Mouse (Mus musculus): ENCODE results near the gene Trp63. TPM values are rescaled to one million over a fixed set of nuclear protein-coding genes. Genes with fewer than 3 reads are reported as not detected.

The Trp63 gene
- polyA plus RNA-seq, 1 experiment from 2014 or later = 0.21 TPM

- DNase-seq = peak; percentile 51
- Histone ChIP-seq H3K4me2 (ENCODE audit: low read length) (no peak overlapping the region), H3K27ac (replicated peaks; ENCODE audit: low read depth, low read length) (no peak overlapping the region), H3K36me3 (ENCODE audit: control insufficient read depth, insufficient read depth, low read length) (no peaks in the 10 kb centered on the region), H3K27me3 (ENCODE audit: control insufficient read depth, insufficient read depth, low read length) (no peaks in the 10 kb centered on the region), H3K4me1 (ENCODE audit: control insufficient read depth, insufficient read depth, low read length) (no peaks in the 10 kb centered on the region), H3K4me3 (replicated peaks; ENCODE audit: low read depth, low read length) (no peak overlapping the region), H3K9ac (replicated peaks; ENCODE audit: low read length) (no peak overlapping the region), H3K9me3 (ENCODE audit: control insufficient read depth, low read length) (no peaks in the 10 kb centered on the region)
- WGBS = 29% methylated on average over 5 of the region's 5 CpGs
- ATAC-seq (ENCODE audit: low FRiP score, low TSS enrichment) = peak; percentile 14; the same call in 1 of the 2 replicates
Measured at GRCm38 (mm10) chr16:25690612-25691011, 7.0 kb downstream of the Trp63 start.

GRCm38 (mm10) chr16:25701252-25701651 lies 17.7 kb downstream of the Trp63 start:
- Histone ChIP-seq H3K27me3 (ENCODE audit: control insufficient read depth, insufficient read depth, low read length) (no peaks in the 10 kb centered on the region), H3K9me3 (ENCODE audit: control insufficient read depth, low read length) (no peaks in the 10 kb centered on the region), H3K4me2 (ENCODE audit: low read length) (no peak overlapping the region), H3K27ac (replicated peaks; ENCODE audit: low read depth, low read length) (no peak overlapping the region), H3K9ac (replicated peaks; ENCODE audit: low read length) (no peak overlapping the region), H3K36me3 (ENCODE audit: control insufficient read depth, insufficient read depth, low read length) (no peaks in the 10 kb centered on the region), H3K4me1 (ENCODE audit: control insufficient read depth, insufficient read depth, low read length) (no peaks in the 10 kb centered on the region), H3K4me3 (replicated peaks; ENCODE audit: low read depth, low read length) (no peak overlapping the region)
- 92% methylated on average over 2 of the region's 2 CpGs for WGBS
- ATAC-seq (ENCODE audit: low FRiP score, low TSS enrichment) (no peak), DNase-seq (no peak)

- H3K9me3 ChIP-seq (ENCODE audit: control insufficient read depth, low read length) = no peaks in the 10 kb centered on the region
- H3K4me2 ChIP-seq (ENCODE audit: low read length) = no peak overlapping the region
- H3K4me3 ChIP-seq (replicated peaks; ENCODE audit: low read depth, low read length) = no peak overlapping the region
- ATAC-seq (ENCODE audit: low FRiP score, low TSS enrichment) (no peak), DNase-seq (no peak)
- H3K27me3 ChIP-seq (ENCODE audit: control insufficient read depth, insufficient read depth, low read length) = no peaks in the 10 kb centered on the region
- H3K9ac ChIP-seq (replicated peaks; ENCODE audit: low read length) = no peak overlapping the region
- no peaks in the 10 kb centered on the region for H3K4me1 ChIP-seq (ENCODE audit: control insufficient read depth, insufficient read depth, low read length)
- H3K27ac ChIP-seq (replicated peaks; ENCODE audit: low read depth, low read length) = no peak overlapping the region
- no peaks in the 10 kb centered on the region for H3K36me3 ChIP-seq (ENCODE audit: control insufficient read depth, insufficient read depth, low read length)
Measured at GRCm38 (mm10) chr16:25706260-25706659, 22.7 kb downstream of the Trp63 start.

DNA sequence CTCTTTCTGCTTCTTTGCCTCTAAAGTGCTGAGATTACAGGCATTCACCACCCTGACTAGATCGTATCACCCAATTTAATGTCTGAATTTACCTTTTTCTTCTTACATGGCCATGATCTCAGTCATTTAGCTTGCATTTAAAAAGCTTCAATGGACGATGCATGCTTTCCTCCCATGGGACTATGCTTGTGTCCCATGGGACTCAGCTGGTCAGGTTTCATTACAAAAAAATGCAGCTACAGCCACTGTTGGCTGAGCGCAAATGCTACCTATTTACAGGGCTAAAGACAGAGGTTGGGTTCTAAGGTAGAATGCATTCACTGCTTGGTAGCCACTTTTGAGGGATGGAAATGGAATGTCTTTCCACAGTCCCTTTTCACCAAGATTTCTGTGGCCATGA lies 32.2 kb downstream of the Trp63 start:
- H3K27ac ChIP-seq (replicated peaks; ENCODE audit: low read depth, low read length) = no peak overlapping the region
- no peaks in the 10 kb centered on the region for H3K36me3 ChIP-seq (ENCODE audit: control insufficient read depth, insufficient read depth, low read length)
- H3K9me3 ChIP-seq (ENCODE audit: control insufficient read depth, low read length) = no peaks in the 10 kb centered on the region
- no peak for ATAC-seq (ENCODE audit: low FRiP score, low TSS enrichment)
- no peak for DNase-seq
- H3K4me1 ChIP-seq (ENCODE audit: control insufficient read depth, insufficient read depth, low read length) = no peaks in the 10 kb centered on the region
- WGBS = 83% methylated on average over 3 of the region's 3 CpGs
- H3K4me3 ChIP-seq (replicated peaks; ENCODE audit: low read depth, low read length) = no peak overlapping the region
- H3K4me2 ChIP-seq (ENCODE audit: low read length) = no peak overlapping the region
- no peaks in the 10 kb centered on the region for H3K27me3 ChIP-seq (ENCODE audit: control insufficient read depth, insufficient read depth, low read length)
- H3K9ac ChIP-seq (replicated peaks; ENCODE audit: low read length) = no peak overlapping the region

- 83% methylated on average over 5 of the region's 5 CpGs for WGBS
- no peak overlapping the region for H3K4me3 ChIP-seq (replicated peaks; ENCODE audit: low read depth, low read length)
- no peak for ATAC-seq (ENCODE audit: low FRiP score, low TSS enrichment)
- DNase-seq = no peak
- H3K36me3 ChIP-seq (ENCODE audit: control insufficient read depth, insufficient read depth, low read length) = no peaks in the 10 kb centered on the region
- no peak overlapping the region for H3K27ac ChIP-seq (replicated peaks; ENCODE audit: low read depth, low read length)
- no peaks in the 10 kb centered on the region for H3K27me3 ChIP-seq (ENCODE audit: control insufficient read depth, insufficient read depth, low read length)
- no peak overlapping the region for H3K4me2 ChIP-seq (ENCODE audit: low read length)
- H3K9ac ChIP-seq (replicated peaks; ENCODE audit: low read length) = no peak overlapping the region
- H3K9me3 ChIP-seq (ENCODE audit: control insufficient read depth, low read length) = no peaks in the 10 kb centered on the region
- no peaks in the 10 kb centered on the region for H3K4me1 ChIP-seq (ENCODE audit: control insufficient read depth, insufficient read depth, low read length)
Measured at GRCm38 (mm10) chr16:25723131-25723530, 39.6 kb downstream of the Trp63 start.

DNA sequence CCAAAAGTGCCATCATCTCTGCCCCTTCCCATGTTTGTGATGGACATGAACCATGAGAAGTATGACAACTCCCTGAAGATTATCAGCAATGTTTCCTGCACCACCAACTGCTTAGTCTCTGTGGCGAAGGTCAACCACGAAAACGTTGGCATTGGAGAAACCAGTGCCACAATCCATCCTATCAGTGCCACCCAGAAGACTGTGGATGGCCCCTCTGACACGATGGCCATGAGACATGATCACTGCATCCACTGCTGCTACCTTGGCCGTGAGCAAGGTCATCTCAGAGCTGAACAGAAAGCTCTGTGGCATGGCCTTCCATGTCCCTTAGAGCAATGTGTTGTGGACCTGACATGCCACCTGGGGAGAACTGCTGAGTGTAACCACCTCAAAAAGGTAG lies 43.4 kb downstream of the Trp63 start:
- no peak overlapping the region for H3K4me2 ChIP-seq (ENCODE audit: low read length)
- H3K9me3 ChIP-seq (ENCODE audit: control insufficient read depth, low read length) = no peaks in the 10 kb centered on the region
- no peak overlapping the region for H3K4me3 ChIP-seq (replicated peaks; ENCODE audit: low read depth, low read length)
- no peak overlapping the region for H3K9ac ChIP-seq (replicated peaks; ENCODE audit: low read length)
- ATAC-seq (ENCODE audit: low FRiP score, low TSS enrichment) (no peak), DNase-seq (no peak)
- no peaks in the 10 kb centered on the region for H3K4me1 ChIP-seq (ENCODE audit: control insufficient read depth, insufficient read depth, low read length)
- no peak overlapping the region for H3K27ac ChIP-seq (replicated peaks; ENCODE audit: low read depth, low read length)
- no peaks in the 10 kb centered on the region for H3K36me3 ChIP-seq (ENCODE audit: control insufficient read depth, insufficient read depth, low read length)
- WGBS = 93% methylated on average over 5 of the region's 5 CpGs
- no peaks in the 10 kb centered on the region for H3K27me3 ChIP-seq (ENCODE audit: control insufficient read depth, insufficient read depth, low read length)

DNA sequence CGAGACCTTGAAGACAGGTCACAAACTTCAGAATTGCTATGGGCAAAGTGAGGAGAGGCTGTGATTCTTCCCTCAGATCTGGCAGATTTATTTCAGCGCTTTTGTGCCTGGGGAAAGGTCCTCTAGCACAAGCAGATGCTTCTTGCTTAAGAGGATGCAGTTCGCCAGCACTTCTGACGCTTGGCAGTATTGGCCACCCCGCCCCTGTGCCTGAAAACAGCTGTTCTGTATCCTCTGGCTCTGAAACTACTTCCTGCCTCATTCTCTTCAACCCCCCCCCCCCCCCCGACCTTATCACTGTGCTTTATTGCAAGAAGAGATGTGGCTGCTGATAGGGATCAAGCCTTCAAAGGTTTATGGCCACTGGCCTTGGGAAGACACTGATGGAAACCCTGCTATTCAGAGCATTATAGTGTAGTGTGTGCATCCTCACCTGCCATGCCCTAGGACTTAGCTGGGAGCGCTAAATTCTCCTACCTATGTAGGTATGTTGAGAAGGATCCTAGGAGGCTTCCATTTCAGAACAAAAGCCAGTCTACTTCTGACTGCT lies 44.5 kb downstream of the Trp63 start:
- H3K4me3 ChIP-seq (replicated peaks; ENCODE audit: low read depth, low read length) = no peak overlapping the region
- 83% methylated on average over 7 of the region's 7 CpGs for WGBS
- H3K27ac ChIP-seq (replicated peaks; ENCODE audit: low read depth, low read length) = no peak overlapping the region
- no peak for ATAC-seq (ENCODE audit: low FRiP score, low TSS enrichment)
- H3K4me1 ChIP-seq (ENCODE audit: control insufficient read depth, insufficient read depth, low read length) = no peaks in the 10 kb centered on the region
- H3K27me3 ChIP-seq (ENCODE audit: control insufficient read depth, insufficient read depth, low read length) = no peaks in the 10 kb centered on the region
- no peak overlapping the region for H3K9ac ChIP-seq (replicated peaks; ENCODE audit: low read length)
- H3K4me2 ChIP-seq (ENCODE audit: low read length) = no peak overlapping the region
- no peaks in the 10 kb centered on the region for H3K36me3 ChIP-seq (ENCODE audit: control insufficient read depth, insufficient read depth, low read length)
- no peaks in the 10 kb centered on the region for H3K9me3 ChIP-seq (ENCODE audit: control insufficient read depth, low read length)
- DNase-seq = no peak

DNA sequence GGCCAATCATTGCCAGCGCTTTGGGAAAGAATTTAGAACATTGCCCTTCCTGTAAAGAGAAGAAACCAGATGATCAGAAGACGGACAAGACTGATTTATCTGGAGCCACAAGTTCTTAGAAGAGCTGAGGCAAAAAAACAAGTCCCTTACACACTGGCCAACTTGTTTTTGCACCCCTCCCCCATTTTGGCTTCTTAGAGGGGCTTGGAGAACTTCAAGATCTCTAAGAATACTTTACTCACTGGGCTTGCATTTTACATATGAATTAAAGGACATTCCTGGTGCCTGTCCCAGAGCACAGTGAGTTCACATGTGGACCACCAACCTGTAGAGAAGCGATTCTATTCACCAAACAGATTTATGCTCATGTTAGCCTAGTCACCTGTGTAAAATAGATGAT lies 53.3 kb downstream of the Trp63 start:
- no peaks in the 10 kb centered on the region for H3K36me3 ChIP-seq (ENCODE audit: control insufficient read depth, insufficient read depth, low read length)
- ATAC-seq (ENCODE audit: low FRiP score, low TSS enrichment) (no peak), DNase-seq (no peak)
- H3K27me3 ChIP-seq (ENCODE audit: control insufficient read depth, insufficient read depth, low read length) = no peaks in the 10 kb centered on the region
- WGBS = 82% methylated on average over 3 of the region's 3 CpGs
- no peak overlapping the region for H3K4me2 ChIP-seq (ENCODE audit: low read length)
- no peak overlapping the region for H3K27ac ChIP-seq (replicated peaks; ENCODE audit: low read depth, low read length)
- H3K9ac ChIP-seq (replicated peaks; ENCODE audit: low read length) = no peak overlapping the region
- no peak overlapping the region for H3K4me3 ChIP-seq (replicated peaks; ENCODE audit: low read depth, low read length)
- H3K9me3 ChIP-seq (ENCODE audit: control insufficient read depth, low read length) = no peaks in the 10 kb centered on the region
- no peaks in the 10 kb centered on the region for H3K4me1 ChIP-seq (ENCODE audit: control insufficient read depth, insufficient read depth, low read length)

DNA sequence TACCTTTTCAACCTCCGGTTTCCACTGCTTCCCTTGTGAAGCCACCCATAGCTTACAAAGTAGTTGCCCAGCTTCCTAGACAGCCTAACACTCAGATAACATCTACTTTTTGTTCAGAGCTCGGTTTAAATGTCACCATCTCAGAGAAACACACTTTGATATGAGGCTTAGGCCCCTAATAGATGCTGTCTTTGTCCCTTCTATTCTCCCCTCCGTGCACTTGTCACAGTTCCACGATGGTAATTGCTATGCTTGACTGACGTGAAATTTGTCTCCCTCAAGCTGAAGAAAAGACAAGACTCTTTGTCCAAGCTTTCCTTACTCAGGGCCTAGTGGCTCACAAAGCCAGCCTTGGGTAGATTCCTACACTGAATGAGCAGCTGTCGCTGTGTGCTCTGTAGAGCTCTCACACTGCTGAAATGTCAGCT lies 54.1 kb downstream of the Trp63 start:
- Histone ChIP-seq H3K9ac (replicated peaks; ENCODE audit: low read length) (no peak overlapping the region), H3K4me3 (replicated peaks; ENCODE audit: low read depth, low read length) (no peak overlapping the region), H3K27ac (replicated peaks; ENCODE audit: low read depth, low read length) (no peak overlapping the region), H3K9me3 (ENCODE audit: control insufficient read depth, low read length) (no peaks in the 10 kb centered on the region), H3K27me3 (ENCODE audit: control insufficient read depth, insufficient read depth, low read length) (no peaks in the 10 kb centered on the region), H3K36me3 (ENCODE audit: control insufficient read depth, insufficient read depth, low read length) (no peaks in the 10 kb centered on the region), H3K4me2 (ENCODE audit: low read length) (no peak overlapping the region), H3K4me1 (ENCODE audit: control insufficient read depth, insufficient read depth, low read length) (no peaks in the 10 kb centered on the region)
- peak; percentile 32 for DNase-seq
- peak; percentile 64; the same call in 1 of the 2 replicates for ATAC-seq (ENCODE audit: low FRiP score, low TSS enrichment)
- 4% methylated on average over 6 of the region's 6 CpGs for WGBS
